ENCODE assay signal across 27 mouse cellular contexts in genomic region chr11:19913761-19914160, GRCm38 (mm10). TPM values are rescaled to one million over a fixed set of nuclear protein-coding genes. Genes with fewer than 3 reads are reported as not detected.
DNase-seq lines count a peak whose midpoint lies in the region; ATAC-seq and TF ChIP-seq lines count a peak whose summit lies in the region.
"Had no signal": no experiment of that assay in that cellular context is flagged by ENCODE, and none has a peak within 500 bp of the region (broad histone marks: within the 10 kb centered on the region; RNA-seq: fewer than 3 reads in every experiment).

No protein-coding gene starts in this region.

- H3K4me1 ChIP-seq in kidney, adult 2 months (ENCODE audit: control insufficient read depth, insufficient read depth, low read length), result peaks cover 3% of the 10 kb centered on the region; the same call in 1 of the 2 replicates

- H3K36me3 ChIP-seq in kidney, adult 2 months (ENCODE audit: control insufficient read depth, insufficient read depth, low read length), result no peaks in the 10 kb centered on the region
- H3K36me3 ChIP-seq: embryonic facial prominence, embryonic 10.5 days; embryonic facial prominence, embryonic 15.5 days; heart, embryonic 12.5 days; hindbrain, embryonic 15.5 days; intestine, embryonic 15.5 days; midbrain, embryonic 15.5 days had no signal

- DNase-seq in adrenal gland, adult 8-10 months, result peak; percentile 42
- no peak for DNase-seq in adrenal gland, adult 18-20 months (ENCODE audit: low spot score in 2 of 2)
- DNase-seq in kidney, adult 2 months, result peak; percentile 46
- DNase-seq in kidney, adult 8-10 months, result no peak
- peak; percentile 65 for DNase-seq in NIH3T3 (ENCODE audit: low read depth)
- DNase-seq in adrenal gland, postnatal 14 days, result peak; percentile 71
- no peak for DNase-seq in layer of hippocampus, adult 8-10 months (ENCODE audit: low spot score in 2 of 2)
- DNase-seq: cerebellum, adult 18-20 months; cerebellum, postnatal 14 days; heart, adult 18-20 months; liver; lung, adult 2 months; lung, postnatal 10 days; thymus, adult 2 months; thymus, postnatal 36 days had no signal

- WGBS in kidney, adult 2 months, result 92% methylated on average over 4 of the region's 4 CpGs

- no peak for ATAC-seq in megakaryocyte progenitor cell, adult 5-6 weeks (replicated peaks; ENCODE audit: poor library complexity)
- ATAC-seq: activated CD4-positive, CD25-positive, alpha-beta regulatory T cell, adult 4 months; forebrain, embryonic 13.5 days; intestine, embryonic 15.5 days; midbrain, embryonic 15.5 days had no signal

- H3K4me3 ChIP-seq in kidney, adult 2 months (ENCODE audit: insufficient read depth, low read depth, low read length), result no peak overlapping the region
- H3K4me3 ChIP-seq: embryonic facial prominence, embryonic 10.5 days; embryonic facial prominence, embryonic 15.5 days; forebrain, embryonic 13.5 days; heart, embryonic 12.5 days; hindbrain, embryonic 15.5 days; intestine, embryonic 15.5 days; midbrain, embryonic 15.5 days had no signal

- H3K27ac ChIP-seq in kidney, adult 2 months (ENCODE audit: insufficient read depth, low read depth, low read length), result no peak overlapping the region
- H3K27ac ChIP-seq: embryonic facial prominence, embryonic 10.5 days; embryonic facial prominence, embryonic 15.5 days; forebrain, embryonic 13.5 days; hindbrain, embryonic 15.5 days; intestine, embryonic 15.5 days; kidney, postnatal 0 days; liver, embryonic 14.5 days; macrophage; midbrain, embryonic 15.5 days had no signal

- no peaks in the 10 kb centered on the region for H3K27me3 ChIP-seq in kidney, adult 2 months (replicated peaks; ENCODE audit: control insufficient read depth, insufficient read depth, low read length)
- H3K27me3 ChIP-seq: embryonic facial prominence, embryonic 15.5 days; heart, embryonic 12.5 days; hindbrain, embryonic 15.5 days; intestine, embryonic 15.5 days had no signal

- TF ChIP-seq POLR2A in kidney, adult 2 months (IDR thresholded peaks at IDR 0.05; ENCODE audit: low read depth, low read length), result no peak

- TF ChIP-seq CTCF in kidney, adult 2 months (conservative IDR thresholded peaks at IDR 0.05; ENCODE audit: insufficient read depth, insufficient read length, low read depth, low read length), result no peak

RNA-seq across cellular contexts. Expression of gene Spred2, which starts 10.4 kb away (rescaled TPM):
- total RNA-seq in adrenal gland, adult 8-10 months (2022), result 10 to 100 TPM; 31.6 to 39.9 (median 37.2) TPM
- 10 to 100 TPM; 21.4 to 33.5 TPM for total RNA-seq in adrenal gland, adult 18-20 months (2021)
- polyA plus RNA-seq in kidney, adult 2 months (2012; rRNA removed), result 20.0 and 21.2 TPM in 2 replicates
- total RNA-seq in adrenal gland, postnatal 14 days (2021), result 35.1 and 41.9 TPM in 2 replicates
- 10 to 100 TPM; 79.4 to 96.5 (median 88.6) TPM for total RNA-seq in layer of hippocampus, adult 8-10 months (2022)
- 16.9 and 20.7 TPM in 2 replicates for total RNA-seq in megakaryocyte progenitor cell, adult 5-6 weeks (2015)
- 4.4 and 5.0 TPM in 2 replicates for total RNA-seq in megakaryocyte progenitor cell, adult 5-6 weeks (2017)

Comparison
In these comparisons a context has a peak if more than half of its experiments do, and no peak if none do; other contexts are left out.
1. DNase-seq: peak in adrenal gland, adult 8-10 months (single experiment), kidney, adult 2 months (single experiment), NIH3T3 (single experiment) and adrenal gland, postnatal 14 days (single experiment); none in adrenal gland, adult 18-20 months (0 of 2), kidney, adult 8-10 months (0 of 2) and layer of hippocampus, adult 8-10 months (0 of 2).